ENCODE assay signal across 15 mouse cellular contexts in genomic region chr11:80323255-80323654, GRCm38 (mm10). TPM values are rescaled to one million over a fixed set of nuclear protein-coding genes. Genes with fewer than 3 reads are reported as not detected.
DNase-seq lines count a peak whose midpoint lies in the region; ATAC-seq lines count a peak whose summit lies in the region.
"Had no signal": no experiment of that assay in that cellular context is flagged by ENCODE, and none has a peak within 500 bp of the region (broad histone marks: within the 10 kb centered on the region; RNA-seq: fewer than 3 reads in every experiment).

No protein-coding gene starts in this region.

- ATAC-seq in midbrain, embryonic 13.5 days, result 0 out of 2 replicates have a peak, but pooled peaks have one; percentile 27
- ATAC-seq in midbrain, embryonic 15.5 days (replicated peaks), result no peak
- peak; percentile 91 for ATAC-seq in common myeloid progenitor, adult 5-6 weeks (replicated peaks; ENCODE audit: low read depth, poor library complexity, severe bottlenecking)
- ATAC-seq in megakaryocyte progenitor cell, adult 5-6 weeks (replicated peaks; ENCODE audit: poor library complexity), result peak; percentile 87
- ATAC-seq: forebrain, embryonic 15.5 days had no signal

- WGBS in midbrain, embryonic 13.5 days, result 48% methylated on average over 13 of the region's 13 CpGs
- 49% methylated on average over 13 of the region's 13 CpGs for WGBS in midbrain, embryonic 15.5 days

- H3K9me3 ChIP-seq in midbrain, embryonic 13.5 days, result no peaks in the 10 kb centered on the region
- H3K9me3 ChIP-seq in midbrain, embryonic 15.5 days, result no peaks in the 10 kb centered on the region
- H3K9me3 ChIP-seq: forebrain, embryonic 15.5 days; stomach, embryonic 15.5 days had no signal

- no peaks in the 10 kb centered on the region for H3K27me3 ChIP-seq in midbrain, embryonic 13.5 days
- H3K27me3 ChIP-seq in midbrain, embryonic 15.5 days (replicated peaks), result no peaks in the 10 kb centered on the region
- H3K27me3 ChIP-seq: forebrain, embryonic 15.5 days; stomach, embryonic 15.5 days had no signal

- H3K4me1 ChIP-seq in midbrain, embryonic 13.5 days (replicated peaks), result peaks cover 14% of the 10 kb centered on the region
- peaks cover 4% of the 10 kb centered on the region; the same call in 1 of the 2 replicates for H3K4me1 ChIP-seq in midbrain, embryonic 15.5 days
- H3K4me1 ChIP-seq: stomach, embryonic 15.5 days had no signal

- H3K9ac ChIP-seq in midbrain, embryonic 13.5 days (replicated peaks), result no peak overlapping the region
- no peak overlapping the region for H3K9ac ChIP-seq in midbrain, embryonic 15.5 days
- H3K9ac ChIP-seq: forebrain, embryonic 15.5 days; liver, embryonic 14.5 days; stomach, embryonic 15.5 days had no signal

- H3K36me3 ChIP-seq in midbrain, embryonic 13.5 days, result peaks cover 2% of the 10 kb centered on the region
- no peaks in the 10 kb centered on the region for H3K36me3 ChIP-seq in midbrain, embryonic 15.5 days (replicated peaks)
- H3K36me3 ChIP-seq: forebrain, embryonic 15.5 days; stomach, embryonic 15.5 days had no signal

- H3K4me2 ChIP-seq in midbrain, embryonic 13.5 days (replicated peaks), result no peak overlapping the region
- no peak overlapping the region for H3K4me2 ChIP-seq in midbrain, embryonic 15.5 days
- H3K4me2 ChIP-seq: forebrain, embryonic 15.5 days; stomach, embryonic 15.5 days had no signal

- H3K4me3 ChIP-seq in midbrain, embryonic 13.5 days (replicated peaks), result no peak overlapping the region
- no peak overlapping the region for H3K4me3 ChIP-seq in midbrain, embryonic 15.5 days
- H3K4me3 ChIP-seq: forebrain, embryonic 15.5 days; stomach, embryonic 15.5 days had no signal

- DNase-seq in urinary bladder, adult 2 months (ENCODE audit: low spot score), result no peak
- no peak for DNase-seq in layer of hippocampus, postnatal 25 days (ENCODE audit: extremely low spot score in 1 of 2, low spot score in 1 of 2)
- no peak for DNase-seq in frontal cortex, postnatal 25 days (ENCODE audit: low spot score in 2 of 2)
- DNase-seq: adrenal gland, adult 8-10 months; cerebellum, adult 11 months; kidney, postnatal 25 days; lung, postnatal 4 days; right cerebral cortex, postnatal 14 days had no signal

- no peak overlapping the region for H3K27ac ChIP-seq in midbrain, embryonic 13.5 days
- no peak overlapping the region for H3K27ac ChIP-seq in midbrain, embryonic 15.5 days
- H3K27ac ChIP-seq: forebrain, embryonic 15.5 days; liver, embryonic 14.5 days; stomach, embryonic 15.5 days had no signal

RNA-seq across cellular contexts. Expression of gene Rhbdl3, which starts 22.5 kb away (rescaled TPM):
- polyA plus RNA-seq in midbrain, embryonic 13.5 days (2015; fragmentation: Nextera tagmentation; extraction: Ambion mirVana), result 15.3 and 28.0 TPM in 2 replicates
- polyA plus RNA-seq in midbrain, embryonic 15.5 days (2015; fragmentation: Nextera tagmentation; extraction: Ambion mirVana), result 9.2 and 10.8 TPM in 2 replicates
- 0.73 and 1.5 TPM in 2 replicates for total RNA-seq in common myeloid progenitor, adult 5-6 weeks (2017)
- 0.42 and 0.52 TPM in 2 replicates for total RNA-seq in megakaryocyte progenitor cell, adult 5-6 weeks (2015)
- 0.50 and 1.0 TPM in 2 replicates for total RNA-seq in megakaryocyte progenitor cell, adult 5-6 weeks (2017)
- 2.3 and 3.0 TPM in 2 replicates for polyA plus RNA-seq in urinary bladder, adult 2 months (2012; rRNA removed)
- total RNA-seq in layer of hippocampus, postnatal 25 days (2021), result 10 to 100 TPM; 27.4 to 28.3 TPM

RNA-seq across cellular contexts. Expression of gene 5730455P16Rik, which starts 54.6 kb away (rescaled TPM):
- 32.2 and 36.7 TPM in 2 replicates for polyA plus RNA-seq in midbrain, embryonic 13.5 days (2015; fragmentation: Nextera tagmentation; extraction: Ambion mirVana)
- polyA plus RNA-seq in midbrain, embryonic 15.5 days (2015; fragmentation: Nextera tagmentation; extraction: Ambion mirVana), result 33.9 and 37.4 TPM in 2 replicates
- total RNA-seq in common myeloid progenitor, adult 5-6 weeks (2017), result 11.3 and 14.2 TPM in 2 replicates
- total RNA-seq in megakaryocyte progenitor cell, adult 5-6 weeks (2015), result 5.6 and 6.1 TPM in 2 replicates
- total RNA-seq in megakaryocyte progenitor cell, adult 5-6 weeks (2017), result 9.0 and 11.3 TPM in 2 replicates
- polyA plus RNA-seq in urinary bladder, adult 2 months (2012; rRNA removed), result 8.4 and 9.6 TPM in 2 replicates
- total RNA-seq in layer of hippocampus, postnatal 25 days (2021), result 10 to 100 TPM; 48.6 to 53.0 TPM

RNA-seq across cellular contexts. Expression of gene Zfp207, which starts 59.8 kb away (rescaled TPM):
- polyA plus RNA-seq in midbrain, embryonic 13.5 days (2015; fragmentation: Nextera tagmentation; extraction: Ambion mirVana), result 244 and 250 TPM in 2 replicates
- polyA plus RNA-seq in midbrain, embryonic 15.5 days (2015; fragmentation: Nextera tagmentation; extraction: Ambion mirVana), result 183 and 194 TPM in 2 replicates
- 244 and 248 TPM in 2 replicates for total RNA-seq in common myeloid progenitor, adult 5-6 weeks (2017)
- total RNA-seq in megakaryocyte progenitor cell, adult 5-6 weeks (2015), result 389 and 414 TPM in 2 replicates
- total RNA-seq in megakaryocyte progenitor cell, adult 5-6 weeks (2017), result 215 and 254 TPM in 2 replicates
- polyA plus RNA-seq in urinary bladder, adult 2 months (2012; rRNA removed), result 116 and 122 TPM in 2 replicates
- 100 to 1,000 TPM; 133 to 153 TPM for total RNA-seq in layer of hippocampus, postnatal 25 days (2021)

Comparison
In these comparisons a context has a peak if more than half of its experiments do, and no peak if none do; other contexts are left out.
1. RNA of gene Rhbdl3, which starts 22.5 kb away (total RNA-seq): 27.4 to 28.3 TPM in layer of hippocampus, postnatal 25 days; 0.73 to 1.5 TPM in common myeloid progenitor, adult 5-6 weeks and 0.42 to 1.0 TPM in megakaryocyte progenitor cell, adult 5-6 weeks; every median in the first group is over 10 times any median in the second.